Mouse (Mus musculus) forebrain, embryonic 12.5 days (tissue): Measurements from ENCODE around the gene Il16. TPM values are rescaled to one million over a fixed set of nuclear protein-coding genes. Genes with fewer than 3 reads are reported as not detected.

Experiments
- ATAC-seq: fragments of 200-750 bp; cut with Nextera tagmentation; 2 replicates; pipeline ENCODE4 v1.8.0; 2017; ENCODE audit warnings: moderate TSS enrichment; ENCODE audit not compliant: low FRiP score
- H3K27ac ChIP-seq: fragments of 300-500 bp; sonication (generic); 2 replicates; pipeline ENCODE4 v1.5.1; 2016; ENCODE audit warnings: mild to moderate bottlenecking
- H3K27me3 ChIP-seq: fragments of 300-500 bp; sonication (generic); 2 replicates; pipeline ENCODE4 v1.6.1; 2016; ENCODE audit warnings: mild to moderate bottlenecking
- H3K36me3 ChIP-seq: fragments of 300-500 bp; sonication (generic); replicated peaks from 2 replicates; pipeline ENCODE4 v1.6.1; 2016; ENCODE audit warnings: mild to moderate bottlenecking
- H3K4me1 ChIP-seq: fragments of 300-500 bp; sonication (generic); 2 replicates; pipeline ENCODE4 v1.6.1; 2016
- H3K4me2 ChIP-seq: fragments of 300-500 bp; sonication (generic); 2 replicates; pipeline ENCODE4 v1.6.1; 2016; ENCODE audit warnings: mild to moderate bottlenecking, moderate library complexity
- H3K4me3 ChIP-seq: fragments of 300-500 bp; sonication (generic); replicated peaks from 2 replicates; pipeline ENCODE4 v1.5.1; 2016; ENCODE audit warnings: mild to moderate bottlenecking
- H3K9ac ChIP-seq: fragments of 300-500 bp; sonication (generic); 2 replicates; pipeline ENCODE4 v1.6.1; 2016; ENCODE audit warnings: mild to moderate bottlenecking
- H3K9me3 ChIP-seq: fragments of 300-500 bp; sonication (generic); 2 replicates; pipeline ENCODE4 v1.6.1; 2016
- WGBS: fragments of 180-500 bp; shearing (Covaris S2); methylation state at CpG from one replicate; pipeline ENCODE4 v1.1.7; 2016; 5-methylcytosine and 5-hydroxymethylcytosine counted together
- polyA plus RNA-seq: library from polyadenylated mRNA; unstranded; fragments of >200 nt; fragmentation: Nextera tagmentation; extraction: Ambion mirVana; gene quantifications from 2 replicates; pipeline ENCODE4 v1.2.1, GENCODE M21; 2016

Il16 gene
- polyA plus RNA-seq, 1 experiment from 2014 or later: 0.95 TPM

DNA sequence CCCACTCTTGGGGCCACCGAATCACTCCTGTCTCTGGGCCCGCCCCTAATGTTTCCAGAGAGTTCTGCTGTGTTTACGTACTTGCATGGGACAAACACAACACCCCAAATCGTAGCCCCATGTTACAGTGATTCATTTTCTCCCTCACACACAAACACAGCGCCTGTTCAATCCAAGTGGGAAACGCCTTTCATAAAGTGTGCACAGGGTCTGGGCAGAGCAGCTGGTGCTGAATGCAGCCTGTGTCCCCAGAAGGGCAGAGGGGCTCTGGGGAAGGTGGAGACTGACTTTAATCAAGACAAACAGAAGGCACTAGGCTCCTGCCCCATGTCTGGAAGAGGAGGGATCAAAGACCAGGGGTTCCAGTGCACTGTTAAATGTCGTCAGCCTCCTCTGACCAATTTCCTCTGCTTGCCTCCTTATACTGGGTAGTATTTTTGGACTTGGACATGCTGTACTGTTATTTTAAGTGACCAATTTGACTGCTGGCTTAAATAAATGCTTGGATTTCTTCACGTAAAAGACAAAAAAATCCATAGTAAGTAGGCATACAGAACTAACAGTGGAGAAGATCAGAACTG, 671 bp upstream of the Il16 start:
- no peak for ATAC-seq
- WGBS: 67% methylated on average over 8 of the region's 8 CpGs
- H3K27ac ChIP-seq: no peak overlapping the region
- H3K9ac ChIP-seq: no peak overlapping the region
- H3K9me3 ChIP-seq: no peaks in the 10 kb centered on the region
- H3K36me3 ChIP-seq: no peaks in the 10 kb centered on the region
- no peaks in the 10 kb centered on the region for H3K27me3 ChIP-seq
- peaks cover 3% of the 10 kb centered on the region; the same call in 1 of the 2 replicates for H3K4me1 ChIP-seq
- no peak overlapping the region for H3K4me3 ChIP-seq
- no peak overlapping the region for H3K4me2 ChIP-seq

DNA sequence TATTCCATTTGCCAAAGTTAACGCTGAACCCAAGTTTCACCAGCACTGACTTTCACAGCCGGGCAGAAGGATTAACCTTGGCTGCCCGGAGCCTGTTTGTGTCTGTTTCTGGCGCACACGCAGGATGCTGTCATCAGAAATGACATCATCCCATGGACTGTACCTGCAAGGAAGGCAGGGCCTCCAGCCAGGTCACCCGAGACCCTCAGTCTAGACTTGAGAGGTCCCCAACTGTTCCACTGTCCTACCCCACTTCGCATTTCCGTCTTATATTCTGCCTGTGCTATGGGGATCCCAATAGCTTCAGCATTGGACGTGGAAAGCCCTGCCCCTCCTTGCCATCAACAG, 487 bp downstream of the Il16 start:
- no peak overlapping the region for H3K9ac ChIP-seq
- no peaks in the 10 kb centered on the region for H3K27me3 ChIP-seq
- no peak overlapping the region for H3K4me3 ChIP-seq
- H3K4me1 ChIP-seq: peaks cover 3% of the 10 kb centered on the region; the same call in 1 of the 2 replicates
- no peaks in the 10 kb centered on the region for H3K9me3 ChIP-seq
- no peak overlapping the region for H3K27ac ChIP-seq
- H3K4me2 ChIP-seq: no peak overlapping the region
- ATAC-seq: no peak
- 77% methylated on average over 9 of the region's 9 CpGs for WGBS
- no peaks in the 10 kb centered on the region for H3K36me3 ChIP-seq

DNA sequence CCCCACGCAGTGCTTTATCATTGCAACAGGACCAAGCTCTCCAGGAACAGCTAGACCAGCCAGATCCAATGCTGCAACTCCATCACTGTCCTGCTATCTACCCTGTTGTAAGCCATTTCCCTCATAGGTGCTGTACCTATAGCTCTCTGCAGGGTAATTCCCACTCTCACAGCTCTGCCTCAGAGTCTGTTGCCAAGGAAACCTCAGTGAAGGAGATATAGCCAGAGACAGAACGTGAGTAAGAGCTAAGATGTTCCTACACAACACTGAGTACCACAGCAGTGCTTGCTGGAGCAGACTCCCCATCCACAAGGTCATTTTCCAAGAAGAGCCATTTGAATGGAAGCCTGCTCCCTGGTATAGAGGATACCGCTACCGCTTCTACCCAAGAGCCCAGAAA, 1.3 kb downstream of the Il16 start:
- ATAC-seq: no peak
- Histone ChIP-seq H3K4me2 (no peak overlapping the region), H3K27ac (no peak overlapping the region), H3K4me3 (no peak overlapping the region), H3K9ac (no peak overlapping the region), H3K36me3 (no peaks in the 10 kb centered on the region), H3K4me1 (peaks cover 3% of the 10 kb centered on the region; the same call in 1 of the 2 replicates), H3K9me3 (no peaks in the 10 kb centered on the region), H3K27me3 (no peaks in the 10 kb centered on the region)
- 87% methylated on average over 4 of the region's 4 CpGs for WGBS

DNA sequence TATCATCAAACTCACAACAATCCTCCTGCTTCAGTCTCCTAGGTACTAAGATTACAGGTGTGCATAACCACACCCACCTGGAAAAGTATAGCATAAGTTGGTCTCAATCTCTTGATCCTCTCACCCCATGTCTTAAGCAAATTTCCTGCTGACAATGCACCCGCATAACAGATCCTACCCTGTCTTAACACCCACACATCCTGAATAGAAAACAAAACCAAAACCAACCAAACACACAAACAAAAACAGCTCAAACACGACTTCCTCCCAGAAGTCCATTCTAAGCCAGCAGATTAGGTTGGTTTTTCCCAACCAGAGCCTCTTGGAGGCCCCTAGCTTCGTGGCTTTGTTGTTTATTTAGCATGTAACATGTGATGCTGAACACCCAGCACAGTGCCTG, 2.8 kb downstream of the Il16 start:
- Histone ChIP-seq H3K4me2 (no peak overlapping the region), H3K4me1 (peaks cover 3% of the 10 kb centered on the region; the same call in 1 of the 2 replicates), H3K9me3 (no peaks in the 10 kb centered on the region), H3K9ac (no peak overlapping the region), H3K27ac (no peak overlapping the region), H3K27me3 (no peaks in the 10 kb centered on the region), H3K36me3 (no peaks in the 10 kb centered on the region), H3K4me3 (no peak overlapping the region)
- WGBS: 65% methylated on average over 3 of the region's 3 CpGs
- no peak for ATAC-seq

DNA sequence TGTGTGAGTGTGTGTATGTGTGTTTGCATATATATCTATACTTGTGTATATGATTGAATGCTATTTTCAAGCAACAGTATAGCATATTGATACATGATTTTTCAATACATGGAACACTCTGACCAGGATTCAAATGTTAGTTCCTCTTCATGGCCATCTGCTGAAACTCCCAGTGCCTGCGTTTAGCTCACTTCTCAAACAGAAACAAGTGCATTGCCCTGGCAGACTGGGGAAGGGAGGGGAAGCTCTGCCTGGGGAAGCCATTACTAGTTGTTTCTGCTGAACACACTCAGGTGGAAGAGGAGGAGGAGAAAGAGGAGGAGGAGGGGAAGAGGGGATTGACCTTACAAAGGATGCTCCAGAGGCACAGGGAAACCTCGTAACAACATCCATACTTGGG, 3.5 kb downstream of the Il16 start:
- no peaks in the 10 kb centered on the region for H3K36me3 ChIP-seq
- 85% methylated on average over 2 of the region's 2 CpGs for WGBS
- no peak for ATAC-seq
- peaks cover 3% of the 10 kb centered on the region; the same call in 1 of the 2 replicates for H3K4me1 ChIP-seq
- no peaks in the 10 kb centered on the region for H3K9me3 ChIP-seq
- no peaks in the 10 kb centered on the region for H3K27me3 ChIP-seq
- H3K4me3 ChIP-seq: no peak overlapping the region
- H3K9ac ChIP-seq: no peak overlapping the region
- H3K27ac ChIP-seq: no peak overlapping the region
- no peak overlapping the region for H3K4me2 ChIP-seq

DNA sequence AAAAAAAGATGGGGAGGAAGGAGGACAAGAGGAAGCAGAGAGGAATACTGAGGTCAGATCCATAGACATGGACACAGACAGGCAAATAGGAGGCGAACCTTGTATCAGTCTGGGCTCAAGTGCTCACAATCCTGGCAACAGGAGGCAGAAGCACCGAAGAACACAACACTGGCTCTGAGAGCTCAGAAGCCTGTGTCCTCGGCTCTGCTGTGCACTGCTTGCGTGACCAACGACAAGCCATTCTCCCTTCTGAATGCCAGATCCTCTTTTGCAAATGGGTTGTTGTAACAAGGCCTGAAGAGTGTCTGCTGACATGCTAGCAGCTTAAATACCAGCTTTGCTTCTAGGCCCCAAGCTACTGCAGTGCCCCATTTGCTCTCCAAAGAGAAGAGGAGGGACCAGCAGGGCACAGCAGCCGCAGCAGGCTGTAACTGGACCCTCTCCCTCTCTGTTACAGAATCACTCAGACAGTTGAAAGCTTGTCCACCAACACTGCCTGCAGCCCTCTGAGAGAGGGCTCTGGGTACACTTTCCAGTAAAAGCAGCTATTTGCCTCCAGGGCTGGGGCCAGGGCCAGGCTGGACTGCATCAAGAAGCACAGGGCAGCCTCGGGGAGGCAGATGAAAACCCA, 5.7 kb downstream of the Il16 start:
- Histone ChIP-seq H3K4me2 (no peak overlapping the region), H3K4me3 (no peak overlapping the region), H3K9ac (no peak overlapping the region), H3K9me3 (no peaks in the 10 kb centered on the region), H3K27me3 (no peaks in the 10 kb centered on the region), H3K27ac (no peak overlapping the region), H3K4me1 (no peaks in the 10 kb centered on the region), H3K36me3 (no peaks in the 10 kb centered on the region)
- 49% methylated on average over 7 of the region's 7 CpGs for WGBS
- ATAC-seq: no peak

DNA sequence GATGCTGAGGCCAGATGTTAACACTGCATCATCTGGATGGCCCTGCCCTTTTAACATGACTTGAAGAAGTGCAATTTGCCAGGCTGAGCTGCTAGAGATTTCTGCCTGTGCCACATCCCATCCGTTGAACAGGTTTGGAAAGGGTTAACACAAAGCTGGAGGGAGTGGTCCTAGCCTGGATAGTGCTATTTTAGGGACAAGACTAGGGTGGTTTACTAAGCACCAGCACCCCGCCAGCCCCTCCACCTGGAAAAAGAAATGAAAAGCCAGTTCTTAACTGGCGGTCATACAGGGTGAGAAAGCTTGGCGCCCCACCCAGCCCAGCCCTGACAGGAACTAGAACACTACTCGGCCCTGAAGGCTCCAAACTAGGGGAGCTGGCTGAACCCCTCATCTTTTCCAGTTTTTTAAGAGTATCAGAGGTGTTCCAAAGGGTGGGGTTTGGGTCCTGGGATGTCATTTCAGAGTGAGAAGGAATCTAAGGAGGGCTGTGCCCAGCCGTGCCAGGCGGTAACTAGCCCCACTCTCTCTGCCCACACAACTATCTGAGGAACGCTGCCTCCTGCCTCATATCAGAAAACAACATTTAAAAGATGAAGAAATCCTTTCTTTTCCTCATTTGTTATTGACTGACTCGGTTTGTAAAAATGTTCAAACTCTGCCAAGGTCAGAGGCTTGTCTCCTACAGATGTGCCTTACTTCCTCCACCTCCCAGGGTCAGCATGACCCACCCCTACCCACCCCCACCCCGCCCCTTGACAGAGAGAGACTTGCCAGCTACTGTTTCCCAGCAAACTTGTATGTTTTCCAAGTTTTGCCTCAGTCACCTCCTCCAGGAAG, 6.7 kb downstream of the Il16 start:
- Histone ChIP-seq H3K27me3 (no peaks in the 10 kb centered on the region), H3K9ac (no peak overlapping the region), H3K4me3 (no peak overlapping the region), H3K4me2 (no peak overlapping the region), H3K27ac (no peak overlapping the region), H3K36me3 (no peaks in the 10 kb centered on the region), H3K4me1 (no peaks in the 10 kb centered on the region), H3K9me3 (no peaks in the 10 kb centered on the region)
- no peak for ATAC-seq
- 85% methylated on average over 10 of the region's 10 CpGs for WGBS

DNA sequence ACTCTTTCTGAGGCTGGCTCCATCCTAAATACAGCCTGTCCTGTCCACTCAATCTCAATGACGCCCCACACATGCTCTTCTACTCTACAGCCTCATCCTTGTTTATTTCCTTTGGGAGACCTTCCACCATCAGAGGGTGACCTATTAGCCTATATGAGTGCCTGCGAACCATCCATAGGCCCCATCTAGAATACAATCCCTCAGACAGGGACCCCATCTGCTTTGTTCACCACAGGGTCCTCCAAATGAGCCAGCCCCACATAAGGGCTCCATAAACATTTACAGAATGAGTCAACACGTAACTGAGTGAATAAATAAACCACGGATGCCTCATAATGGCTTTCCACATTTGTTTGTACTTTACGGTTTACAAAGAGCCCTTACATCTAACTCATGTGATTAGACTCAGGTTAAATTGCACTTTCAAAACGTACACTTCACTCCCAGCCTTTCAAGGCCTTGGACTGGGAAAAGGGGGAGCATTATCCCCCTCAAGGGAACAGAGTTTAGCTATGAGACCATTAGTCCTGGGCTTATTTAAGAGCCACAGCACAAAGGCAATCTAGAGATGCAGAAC, 7.5 kb downstream of the Il16 start:
- no peak for ATAC-seq
- Histone ChIP-seq H3K27ac (no peak overlapping the region), H3K27me3 (no peaks in the 10 kb centered on the region), H3K9me3 (no peaks in the 10 kb centered on the region), H3K4me3 (no peak overlapping the region), H3K9ac (no peak overlapping the region), H3K36me3 (no peaks in the 10 kb centered on the region), H3K4me2 (no peak overlapping the region), H3K4me1 (no peaks in the 10 kb centered on the region)
- 79% methylated on average over 6 of the region's 6 CpGs for WGBS

DNA sequence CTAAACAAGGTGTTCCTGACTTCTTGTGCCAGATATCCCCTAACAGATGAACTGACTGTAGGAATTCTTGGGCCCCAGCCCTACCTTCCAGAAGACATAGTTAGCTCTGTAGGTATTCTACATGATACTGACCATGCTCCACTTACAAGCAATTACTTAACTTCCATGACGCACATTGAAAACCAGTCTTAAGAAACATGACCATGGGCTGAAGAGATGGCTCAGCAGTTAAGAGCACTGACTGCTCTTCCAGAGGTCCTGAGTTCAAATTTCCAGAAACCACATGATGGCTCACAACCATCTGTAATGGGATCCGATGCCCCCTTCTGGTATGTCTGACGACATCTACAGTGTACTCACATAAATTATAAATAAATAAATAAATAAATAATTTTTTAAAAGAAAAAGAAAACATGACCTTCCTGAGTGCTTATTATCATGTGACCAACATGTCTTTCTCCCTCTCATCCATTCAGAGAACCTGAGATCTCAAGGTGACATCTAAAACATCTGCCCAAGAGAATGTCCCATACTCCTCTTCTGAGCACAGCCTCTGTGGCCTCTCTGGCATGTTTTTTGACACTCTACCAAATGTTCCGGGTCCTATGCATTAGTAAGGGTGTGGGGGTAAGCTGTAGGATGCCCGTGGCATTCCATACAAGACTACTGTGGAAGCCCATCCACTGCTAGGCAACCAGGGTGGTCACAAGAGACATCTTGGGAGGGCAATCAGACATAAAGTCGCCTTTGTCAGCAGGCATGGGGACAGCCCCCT, 9.0 kb downstream of the Il16 start:
- ATAC-seq: no peak
- H3K4me3 ChIP-seq: no peak overlapping the region
- no peaks in the 10 kb centered on the region for H3K36me3 ChIP-seq
- H3K4me1 ChIP-seq: no peaks in the 10 kb centered on the region
- no peak overlapping the region for H3K9ac ChIP-seq
- WGBS: 90% methylated on average over 6 of the region's 6 CpGs
- no peaks in the 10 kb centered on the region for H3K27me3 ChIP-seq
- no peaks in the 10 kb centered on the region for H3K9me3 ChIP-seq
- no peak overlapping the region for H3K27ac ChIP-seq
- H3K4me2 ChIP-seq: no peak overlapping the region

DNA sequence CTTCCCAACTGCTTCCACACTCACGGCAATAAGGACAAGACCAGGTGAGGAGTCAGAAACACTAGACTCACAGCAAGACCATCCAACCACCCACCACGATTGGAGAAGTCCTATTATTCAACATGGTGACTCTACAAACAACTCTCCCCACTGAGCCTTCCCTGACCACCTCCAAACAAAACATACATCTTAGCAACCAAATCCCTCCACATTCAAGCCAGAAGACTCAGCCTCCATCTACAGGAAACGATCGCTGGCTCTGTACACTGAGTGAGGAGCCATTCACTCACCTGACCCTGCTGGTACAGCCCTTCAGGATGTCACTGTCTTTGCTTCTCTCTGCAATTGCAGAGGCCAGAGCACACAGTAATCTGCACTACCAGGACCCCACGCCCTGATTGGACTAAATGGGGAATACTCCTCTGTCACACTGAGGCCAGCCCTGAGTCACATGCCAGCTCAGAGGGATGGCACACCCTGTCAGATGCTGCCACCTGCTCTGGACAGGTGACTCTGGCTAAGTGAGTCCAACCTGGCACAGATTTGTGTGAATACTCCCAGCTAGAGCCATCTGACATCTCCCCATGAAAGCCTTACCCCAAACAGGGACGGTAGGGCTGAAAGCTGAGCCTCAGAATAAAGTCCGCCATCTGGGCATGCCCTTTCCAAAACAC, 10.3 kb downstream of the Il16 start:
- ATAC-seq: no peak
- H3K4me3 ChIP-seq: no peak overlapping the region
- no peak overlapping the region for H3K27ac ChIP-seq
- H3K4me2 ChIP-seq: no peak overlapping the region
- no peaks in the 10 kb centered on the region for H3K36me3 ChIP-seq
- H3K9ac ChIP-seq: no peak overlapping the region
- 88% methylated on average over 7 of the region's 7 CpGs for WGBS
- no peaks in the 10 kb centered on the region for H3K9me3 ChIP-seq
- no peaks in the 10 kb centered on the region for H3K4me1 ChIP-seq
- no peaks in the 10 kb centered on the region for H3K27me3 ChIP-seq

DNA sequence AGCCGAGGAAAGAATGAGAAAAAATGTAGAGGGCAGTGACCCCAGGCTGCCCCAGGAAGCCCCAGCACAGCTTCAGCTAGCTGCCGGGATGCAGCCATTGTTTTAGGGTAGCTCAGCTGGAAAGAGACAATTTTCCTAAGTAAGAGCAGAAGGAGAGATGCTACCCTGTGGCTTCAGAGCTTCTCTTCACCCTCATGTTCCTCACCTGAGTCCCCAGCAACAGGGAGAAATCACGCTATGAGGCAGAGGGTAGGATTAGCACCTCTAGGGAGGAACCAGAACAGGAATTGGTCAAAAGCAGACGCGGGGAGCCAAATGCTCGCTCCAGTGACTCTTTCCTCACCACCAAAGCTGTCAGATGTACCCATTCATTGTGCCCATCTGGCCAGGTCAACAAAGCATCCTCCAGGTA, 10.8 kb downstream of the Il16 start:
- Histone ChIP-seq H3K4me1 (no peaks in the 10 kb centered on the region), H3K27ac (no peak overlapping the region), H3K36me3 (no peaks in the 10 kb centered on the region), H3K9ac (no peak overlapping the region), H3K9me3 (no peaks in the 10 kb centered on the region), H3K4me3 (no peak overlapping the region), H3K27me3 (no peaks in the 10 kb centered on the region), H3K4me2 (no peak overlapping the region)
- WGBS: 68% methylated on average over 6 of the region's 6 CpGs
- no peak for ATAC-seq
